ENCODE assay signal across 13 mouse cellular contexts in genomic region chr17:90999667-91000154, GRCm38 (mm10).
DNase-seq lines count a peak whose midpoint lies in the region; ATAC-seq lines count a peak whose summit lies in the region.
"Had no signal": no experiment of that assay in that cellular context is flagged by ENCODE, and none has a peak within 500 bp of the region (broad histone marks: within the 10 kb centered on the region; RNA-seq: fewer than 3 reads in every experiment).

No protein-coding gene starts in this region.

- H3K4me1 ChIP-seq in heart, embryonic 10.5 days = no peaks in the 10 kb centered on the region
- H3K4me1 ChIP-seq in kidney, embryonic 16.5 days (ENCODE audit: insufficient read depth, low read length) = no peaks in the 10 kb centered on the region
- H3K4me1 ChIP-seq: liver, embryonic 13.5 days had no signal

- no peak overlapping the region for H3K27ac ChIP-seq in heart, embryonic 10.5 days
- H3K27ac ChIP-seq in kidney, embryonic 16.5 days (ENCODE audit: low read length) = no peak overlapping the region
- H3K27ac ChIP-seq: liver, embryonic 13.5 days had no signal

- no peak overlapping the region for H3K4me3 ChIP-seq in heart, embryonic 10.5 days
- H3K4me3 ChIP-seq in kidney, embryonic 16.5 days (ENCODE audit: low read length) = no peak overlapping the region
- H3K4me3 ChIP-seq: liver, embryonic 13.5 days had no signal

- ATAC-seq in kidney, embryonic 16.5 days (ENCODE audit: low FRiP score, low TSS enrichment) = no peak
- ATAC-seq: intestine, postnatal 0 days had no signal

- peak; percentile 94 for DNase-seq in heart, adult 11 months
- no peak for DNase-seq in heart, embryonic 10.5 days (ENCODE audit: low spot score)
- peak; percentile 95 for DNase-seq in brain, adult 2 months (ENCODE audit: low read depth, low spot score)
- DNase-seq in cerebellum, postnatal 36 days = peak; percentile 56 to 65
- DNase-seq in layer of hippocampus, postnatal 10 days (ENCODE audit: low spot score in 2 of 2) = peak; percentile 33 to 47
- DNase-seq in urinary bladder, adult 18-20 months (ENCODE audit: low spot score in 2 of 2) = no peak
- no peak for DNase-seq in adrenal gland, adult 2 months
- DNase-seq: adrenal gland, adult 8-10 months; liver, embryonic 13.5 days; thymus, postnatal 36 days had no signal

- H3K36me3 ChIP-seq in heart, embryonic 10.5 days = no peaks in the 10 kb centered on the region
- no peaks in the 10 kb centered on the region for H3K36me3 ChIP-seq in kidney, embryonic 16.5 days (ENCODE audit: insufficient read depth, low read length)
- H3K36me3 ChIP-seq: liver, embryonic 13.5 days had no signal

- no peak overlapping the region for H3K4me2 ChIP-seq in kidney, embryonic 16.5 days (replicated peaks; ENCODE audit: low read depth, low read length)
- H3K4me2 ChIP-seq: liver, embryonic 13.5 days had no signal

- WGBS in heart, embryonic 10.5 days = 77% methylated on average over 4 of the region's 4 CpGs
- WGBS in kidney, embryonic 16.5 days = 89% methylated on average over 4 of the region's 4 CpGs

- no peaks in the 10 kb centered on the region for H3K9me3 ChIP-seq in heart, embryonic 10.5 days
- H3K9me3 ChIP-seq in kidney, embryonic 16.5 days (ENCODE audit: low read length) = no peaks in the 10 kb centered on the region
- H3K9me3 ChIP-seq: liver, embryonic 13.5 days had no signal

- H3K9ac ChIP-seq in kidney, embryonic 16.5 days (replicated peaks; ENCODE audit: low read length) = no peak overlapping the region
- H3K9ac ChIP-seq: liver, embryonic 13.5 days had no signal

- H3K27me3 ChIP-seq in heart, embryonic 10.5 days (ENCODE audit: insufficient read depth, poor library complexity, severe bottlenecking) = no peaks in the 10 kb centered on the region
- H3K27me3 ChIP-seq in kidney, embryonic 16.5 days (ENCODE audit: insufficient read depth, low read length) = no peaks in the 10 kb centered on the region
- H3K27me3 ChIP-seq: CH12.LX; liver, embryonic 13.5 days had no signal

Comparison
In these comparisons a context has a peak if more than half of its experiments do, and no peak if none do; other contexts are left out.
1. DNase-seq: peak in heart, adult 11 months (single experiment), brain, adult 2 months (single experiment), cerebellum, postnatal 36 days (2 of 2) and layer of hippocampus, postnatal 10 days (2 of 2); none in heart, embryonic 10.5 days (single experiment), urinary bladder, adult 18-20 months (0 of 2) and adrenal gland, adult 2 months (single experiment).